Mouse (Mus musculus): ENCODE measurements around the gene Lactb. TPM values are rescaled to one million over a fixed set of nuclear protein-coding genes. Genes with fewer than 3 reads are reported as not detected.
A peak's percentile ranks its signal among the peaks of the same experiment; 100 is the strongest.

Gene Lactb
- polyA plus RNA-seq (2012; rRNA removed) (3.8 and 5.6 TPM in 2 replicates), polyA plus RNA-seq (2014; fragmentation: Nextera tagmentation; extraction: Ambion mirVana) (6.8 and 7.7 TPM in 2 replicates)

DNA sequence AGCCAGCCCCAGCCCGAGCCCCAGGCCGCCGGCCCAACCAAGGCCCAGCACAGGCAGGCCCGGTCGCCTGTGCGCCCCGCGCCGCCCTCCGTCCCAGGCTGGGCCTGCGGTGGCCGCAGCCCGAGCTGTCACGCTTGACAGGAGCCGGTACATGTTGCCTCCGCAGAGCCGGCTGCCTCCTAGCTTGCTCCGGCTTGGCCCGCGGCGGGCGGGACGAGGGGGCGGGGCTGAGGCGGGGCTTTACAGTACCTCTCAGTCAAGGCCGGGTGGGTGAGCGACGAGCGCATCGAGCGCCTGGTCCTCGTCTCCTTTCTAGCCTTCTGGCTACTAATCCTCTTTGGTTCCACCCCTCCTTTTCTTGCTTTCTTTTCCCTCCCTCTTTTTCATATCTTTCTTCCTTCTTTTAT lies at the start of gene Lactb:
Gene Lactb, minus strand, starts transcription at position 246 of the 407 bp plus-strand sequence.
- 2% methylated on average over 32 of the region's 32 CpGs for WGBS (ENCODE audit: insufficient replicate concordance)
- Histone ChIP-seq H3K9ac (replicated peaks) (peak within 1 kb of the TSS; percentile 56), H3K4me2 (ENCODE audit: low read depth) (peak within 1 kb of the TSS; percentile 88), H3K9me3 (ENCODE audit: control insufficient read depth, low read length) (no peaks in the 10 kb centered on the region), H3K27me3 (ENCODE audit: control insufficient read depth, insufficient read depth, low read length) (no peaks in the 10 kb centered on the region), H3K36me3 (replicated peaks; ENCODE audit: control insufficient read depth, insufficient read depth, low read depth) (no peaks in the 10 kb centered on the region), H3K4me1 (replicated peaks; ENCODE audit: control insufficient read depth in 2 of 2, insufficient read depth in 2 of 2, low read length in 1 of 2) (peaks cover 0 to 6% of the 10 kb centered on the region in 2 experiments; a peak in 3 of 4 replicates), H3K4me3 (ENCODE audit: insufficient read depth in 1 of 2, low read depth in 2 of 2, low read length in 2 of 2) (peak within 1 kb of the TSS; percentile 77 to 82), H3K27ac (peak within 1 kb of the TSS; percentile 30)
- DNase-seq (ENCODE audit: low read depth in 3 of 3, low spot score in 3 of 3) (peak; percentile 75 to 80 (median 80)), ATAC-seq (ENCODE audit: insufficient read depth) (peak; percentile 98)
- TF ChIP-seq CTCF (IDR thresholded peaks at IDR 0.05; ENCODE audit: low read depth) (no peak), EP300 (IDR thresholded peaks at IDR 0.05; ENCODE audit: low read depth) (no peak)

DNA sequence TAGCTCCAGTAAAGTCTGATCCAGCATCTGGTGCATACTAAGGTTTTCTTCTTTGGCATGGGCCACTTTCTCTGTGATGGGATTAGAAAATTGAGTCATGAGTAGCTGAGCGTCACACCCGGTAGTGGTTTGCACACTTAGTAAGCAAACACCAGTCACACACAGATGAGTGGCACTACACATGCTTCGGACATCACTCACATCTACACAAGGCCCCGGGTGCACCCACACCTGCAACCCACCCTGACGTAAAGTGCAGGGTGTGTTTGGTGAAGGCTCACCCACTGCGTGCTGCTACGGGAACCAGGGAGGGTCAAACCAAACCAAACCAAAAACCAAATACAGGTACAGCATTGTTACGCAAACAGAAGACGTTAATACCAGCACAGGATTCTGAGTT lies 48.1 kb upstream of the Lactb start:
- Histone ChIP-seq H3K36me3 (replicated peaks; ENCODE audit: control insufficient read depth, insufficient read depth, low read depth) (peaks cover 68% of the 10 kb centered on the region), H3K4me3 (ENCODE audit: insufficient read depth in 1 of 2, low read depth in 2 of 2, low read length in 2 of 2) (no peak overlapping the region), H3K4me2 (ENCODE audit: low read depth) (no peak overlapping the region), H3K9ac (replicated peaks) (no peak overlapping the region), H3K27ac (no peak overlapping the region), H3K9me3 (ENCODE audit: control insufficient read depth, low read length) (no peaks in the 10 kb centered on the region), H3K27me3 (ENCODE audit: control insufficient read depth, insufficient read depth, low read length) (no peaks in the 10 kb centered on the region), H3K4me1 (replicated peaks; ENCODE audit: control insufficient read depth in 2 of 2, insufficient read depth in 2 of 2, low read length in 1 of 2) (peaks cover 42 to 51% of the 10 kb centered on the region in 2 experiments)
- no peak for ATAC-seq (ENCODE audit: insufficient read depth)
- WGBS (ENCODE audit: insufficient replicate concordance), result 92% methylated on average over 9 of the region's 9 CpGs
- no peak for TF ChIP-seq EP300 (IDR thresholded peaks at IDR 0.05; ENCODE audit: low read depth)
- no peak for TF ChIP-seq CTCF (IDR thresholded peaks at IDR 0.05; ENCODE audit: low read depth)
- no peak for DNase-seq (ENCODE audit: low read depth in 3 of 3, low spot score in 3 of 3)

DNA sequence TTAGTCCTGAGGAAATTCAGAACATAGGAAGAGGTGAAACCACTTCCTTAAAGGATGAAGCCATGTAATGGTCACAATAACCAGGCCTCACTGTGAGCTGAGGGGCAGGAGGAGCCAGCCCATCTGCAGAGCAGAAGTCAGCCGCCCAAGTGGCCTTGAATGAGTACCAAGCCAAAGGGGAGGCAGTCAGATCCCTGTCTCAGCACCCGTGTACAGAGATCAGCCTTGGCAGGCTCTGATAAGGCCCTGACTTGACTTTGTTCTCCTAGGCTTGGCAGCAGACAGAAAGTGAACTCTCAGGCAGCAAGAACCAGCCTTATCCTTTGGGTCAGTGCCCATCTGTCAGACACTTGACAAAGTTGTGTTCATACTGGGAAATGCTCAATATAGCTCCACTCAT lies 44.8 kb upstream of the Lactb start:
- Histone ChIP-seq H3K36me3 (replicated peaks; ENCODE audit: control insufficient read depth, insufficient read depth, low read depth) (peaks cover 39% of the 10 kb centered on the region), H3K4me1 (replicated peaks; ENCODE audit: control insufficient read depth in 2 of 2, insufficient read depth in 2 of 2, low read length in 1 of 2) (peaks cover 41 to 53% of the 10 kb centered on the region in 2 experiments), H3K4me3 (ENCODE audit: insufficient read depth in 1 of 2, low read depth in 2 of 2, low read length in 2 of 2) (no peak overlapping the region), H3K27ac (peak overlapping the region; percentile 66), H3K9me3 (ENCODE audit: control insufficient read depth, low read length) (no peaks in the 10 kb centered on the region), H3K27me3 (ENCODE audit: control insufficient read depth, insufficient read depth, low read length) (no peaks in the 10 kb centered on the region), H3K4me2 (ENCODE audit: low read depth) (no peak overlapping the region), H3K9ac (replicated peaks) (no peak overlapping the region)
- ATAC-seq (ENCODE audit: insufficient read depth) (peak; percentile 53), DNase-seq (ENCODE audit: low read depth in 3 of 3, low spot score in 3 of 3) (peak; percentile 57 to 63 (median 61))
- WGBS (ENCODE audit: insufficient replicate concordance), result 7% methylated on average over 2 of the region's 2 CpGs
- TF ChIP-seq CTCF (IDR thresholded peaks at IDR 0.05; ENCODE audit: low read depth) (no peak), EP300 (IDR thresholded peaks at IDR 0.05; ENCODE audit: low read depth) (peak; percentile 46; the same call in 1 of the 2 replicates)

DNA sequence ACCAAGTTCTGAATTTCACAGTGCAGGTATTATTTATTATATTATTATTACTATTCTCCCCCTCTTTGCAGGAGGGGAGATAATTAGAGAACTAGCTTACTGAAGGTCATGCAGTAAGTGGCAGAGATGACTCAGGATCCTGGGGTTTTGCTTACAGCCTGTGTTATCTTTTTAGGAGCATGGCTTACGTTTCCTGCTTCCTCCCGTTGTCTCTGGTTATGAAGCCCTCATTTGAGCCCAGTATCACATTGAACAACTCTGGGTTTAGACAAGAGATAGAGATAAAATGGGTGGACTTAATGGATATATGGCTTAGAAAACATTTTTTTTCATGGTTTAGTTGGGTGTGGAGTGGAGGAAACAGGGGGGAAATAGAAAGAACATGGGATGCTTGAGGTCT lies 38.2 kb upstream of the Lactb start:
- Histone ChIP-seq H3K4me2 (ENCODE audit: low read depth) (peak overlapping the region; percentile 28), H3K36me3 (replicated peaks; ENCODE audit: control insufficient read depth, insufficient read depth, low read depth) (no peaks in the 10 kb centered on the region), H3K27ac (peak overlapping the region; percentile 60), H3K9ac (replicated peaks) (no peak overlapping the region; the same call in 1 of the 2 replicates), H3K9me3 (ENCODE audit: control insufficient read depth, low read length) (no peaks in the 10 kb centered on the region), H3K4me3 (ENCODE audit: insufficient read depth in 1 of 2, low read depth in 2 of 2, low read length in 2 of 2) (no peak overlapping the region), H3K27me3 (ENCODE audit: control insufficient read depth, insufficient read depth, low read length) (no peaks in the 10 kb centered on the region), H3K4me1 (replicated peaks; ENCODE audit: control insufficient read depth in 2 of 2, insufficient read depth in 2 of 2, low read length in 1 of 2) (peaks cover 28 to 48% of the 10 kb centered on the region in 2 experiments)
- TF ChIP-seq CTCF (IDR thresholded peaks at IDR 0.05; ENCODE audit: low read depth) (no peak), EP300 (IDR thresholded peaks at IDR 0.05; ENCODE audit: low read depth) (peak; percentile 43)
- ATAC-seq (ENCODE audit: insufficient read depth) (peak; percentile 84), DNase-seq (ENCODE audit: low read depth in 3 of 3, low spot score in 3 of 3) (peak; percentile 61 to 67 (median 62))
- 5% methylated on average over 2 of the region's 2 CpGs for WGBS (ENCODE audit: insufficient replicate concordance)

DNA sequence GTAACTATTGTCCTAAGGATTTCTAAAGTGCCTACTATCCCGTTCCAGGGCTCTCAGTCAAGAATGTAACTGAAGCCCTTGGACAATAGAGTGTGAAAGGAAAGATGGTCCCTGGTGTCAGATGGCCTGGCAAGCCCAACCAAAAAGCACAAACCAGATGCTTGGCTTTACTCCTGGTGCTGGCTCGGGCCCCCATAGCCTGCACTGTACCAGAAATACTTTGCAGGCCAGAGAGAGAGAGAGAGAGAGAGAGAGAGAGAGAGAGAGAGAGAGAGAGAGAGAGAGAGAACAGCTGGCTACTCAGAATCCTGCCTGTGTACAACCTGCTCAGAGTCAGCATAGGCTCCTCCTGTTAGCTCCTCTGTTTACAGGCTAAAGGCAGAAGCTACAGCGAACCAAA lies 37.2 kb upstream of the Lactb start:
- H3K27me3 ChIP-seq (ENCODE audit: control insufficient read depth, insufficient read depth, low read length), result no peaks in the 10 kb centered on the region
- H3K9ac ChIP-seq (replicated peaks), result no peak overlapping the region
- no peak overlapping the region for H3K4me3 ChIP-seq (ENCODE audit: insufficient read depth in 1 of 2, low read depth in 2 of 2, low read length in 2 of 2)
- H3K4me1 ChIP-seq (replicated peaks; ENCODE audit: control insufficient read depth in 2 of 2, insufficient read depth in 2 of 2, low read length in 1 of 2), result peaks cover 28 to 46% of the 10 kb centered on the region in 2 experiments
- WGBS (ENCODE audit: insufficient replicate concordance), result 59% methylated on average over 3 of the region's 3 CpGs
- ATAC-seq (ENCODE audit: insufficient read depth) (no peak), DNase-seq (ENCODE audit: low read depth in 3 of 3, low spot score in 3 of 3) (no peak)
- H3K36me3 ChIP-seq (replicated peaks; ENCODE audit: control insufficient read depth, insufficient read depth, low read depth), result no peaks in the 10 kb centered on the region
- TF ChIP-seq EP300 (IDR thresholded peaks at IDR 0.05; ENCODE audit: low read depth), result no peak
- TF ChIP-seq CTCF (IDR thresholded peaks at IDR 0.05; ENCODE audit: low read depth), result no peak
- no peak overlapping the region for H3K4me2 ChIP-seq (ENCODE audit: low read depth)
- H3K27ac ChIP-seq, result no peak overlapping the region
- H3K9me3 ChIP-seq (ENCODE audit: control insufficient read depth, low read length), result no peaks in the 10 kb centered on the region
